Mouse (Mus musculus) small intestine, adult 2 months (tissue): ENCODE data around the gene Klk5.

Experiments
- CTCF ChIP-seq: fragments of 200-500 bp; IDR thresholded peaks from 2 replicates; pipeline ENCODE4 v1.5.1; 2012; ENCODE audit warnings: low read depth, mild to moderate bottlenecking, control low read depth, inconsistent platforms, low read length, moderate library complexity, mixed read lengths; ENCODE audit not compliant: insufficient replicate concordance, insufficient read length; ENCODE audit errors: extremely low read depth
- POLR2A ChIP-seq: fragments of 200-500 bp; IDR thresholded peaks from 2 replicates; pipeline ENCODE4 v1.6.1; 2012; ENCODE audit warnings: low read depth, mild to moderate bottlenecking, control low read depth, inconsistent platforms, low read length, moderate library complexity

DNA sequence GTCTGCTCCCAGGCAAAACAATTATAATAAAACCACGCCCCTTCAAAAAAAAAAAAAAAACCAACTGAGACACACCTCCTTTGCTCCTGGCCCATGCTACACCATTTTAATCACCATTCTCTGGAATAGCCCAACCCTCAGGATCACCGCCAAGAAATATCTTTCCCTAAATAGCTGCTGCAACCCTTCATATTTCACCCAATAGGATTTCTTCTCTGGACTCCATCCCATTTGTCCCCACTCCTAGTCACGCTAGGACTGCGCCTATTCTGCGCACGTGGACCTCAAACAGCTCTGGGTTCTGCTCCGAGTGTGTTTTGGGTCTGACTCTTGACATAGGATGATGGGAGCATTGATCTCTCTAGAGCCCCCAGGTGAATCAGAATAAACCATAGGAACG, 45.4 kb upstream of the Klk5 start:
- no peak for TF ChIP-seq POLR2A
- no peak for TF ChIP-seq CTCF
